Mouse (Mus musculus) hindbrain, embryonic 12.5 days (tissue): ENCODE measurements around the gene Mrps23. TPM values are rescaled to one million over a fixed set of nuclear protein-coding genes. Genes with fewer than 3 reads are reported as not detected.

Experiments
- polyA plus RNA-seq: library from polyadenylated mRNA; unstranded; fragments of >200 nt; fragmentation: Nextera tagmentation; extraction: Ambion mirVana; gene quantifications from 2 replicates; pipeline ENCODE4 v1.2.1, GENCODE M21; 2016

Mrps23 gene
- polyA plus RNA-seq, 1 experiment from 2014 or later: 57.4 TPM

Other genes starting within 250 kb of the Mrps23 start
- gene Dynll2, start 216.9 kb upstream of the Mrps23 start, polyA plus RNA-seq: 39.9 and 44.8 TPM in 2 replicates
- 468 and 477 TPM in 2 replicates for gene Srsf1, start 157.0 kb upstream of the Mrps23 start, polyA plus RNA-seq
- 75.1 and 79.0 TPM in 2 replicates for gene Vezf1, start 136.1 kb upstream of the Mrps23 start, polyA plus RNA-seq
- gene Cuedc1, start 106.3 kb upstream of the Mrps23 start, polyA plus RNA-seq: 53.2 and 53.3 TPM in 2 replicates
- 3.8 and 4.3 TPM in 2 replicates for gene Ccdc182, start 89.7 kb downstream of the Mrps23 start, polyA plus RNA-seq